Mouse (Mus musculus) C2C12 (cell line): Measurements from ENCODE around the gene Zc3h7b. TPM values are rescaled to one million over a fixed set of nuclear protein-coding genes. Genes with fewer than 3 reads are reported as not detected.
"Not testable (repeated sequence)": the region's sequence is repeated elsewhere in the genome, so short reads cannot be mapped to it uniquely, and the experiment has no call there.

ENCODE experiments used
- H3K27me3 ChIP-seq: one replicate; pipeline ENCODE4 v1.6.1; 2011; ENCODE audit not compliant: control insufficient read depth, insufficient read depth, insufficient read length
- H3K36me3 ChIP-seq: one replicate; pipeline ENCODE4 v1.6.1; 2011; ENCODE audit not compliant: control insufficient read depth, insufficient read depth
- H3K4me3 ChIP-seq: one replicate; pipeline ENCODE4 v1.5.1; 2011; ENCODE audit warnings: mild to moderate bottlenecking, control low read depth; ENCODE audit not compliant: poor library complexity, insufficient read depth, severe bottlenecking
- H3K79me2 ChIP-seq: one replicate; pipeline ENCODE4 v1.6.1; 2011; ENCODE audit not compliant: control insufficient read depth, insufficient read depth
- H3K79me3 ChIP-seq: one replicate; pipeline ENCODE4 v1.6.1; 2011; ENCODE audit warnings: low read depth, control low read depth
- H3ac ChIP-seq: one replicate; pipeline ENCODE3; 2011; ENCODE audit warnings: low read depth; ENCODE audit not compliant: control insufficient read depth, insufficient read length
- CEBPB ChIP-seq: IDR thresholded peaks from one replicate; pipeline ENCODE4 v1.6.1; 2011; ENCODE audit warnings: low read depth, mild to moderate bottlenecking, control low read depth, moderate library complexity
- CTCF ChIP-seq: IDR thresholded peaks from one replicate; pipeline ENCODE4 v1.5.1; 2011; ENCODE audit not compliant: control insufficient read depth, insufficient read depth, insufficient read length
- FOSL1 ChIP-seq: IDR thresholded peaks from one replicate; pipeline ENCODE4 v1.8.0; 2011; ENCODE audit warnings: mild to moderate bottlenecking, low read length; ENCODE audit not compliant: poor library complexity, insufficient read depth, severe bottlenecking
- MAX ChIP-seq: IDR thresholded peaks from one replicate; pipeline ENCODE4 v1.6.1; 2011; ENCODE audit warnings: mild to moderate bottlenecking, control low read depth
- MYOD1 ChIP-seq: IDR thresholded peaks from one replicate; pipeline ENCODE4 v1.6.1; 2011; ENCODE audit warnings: low read depth; ENCODE audit not compliant: control insufficient read depth, insufficient read length
- MYOG ChIP-seq: IDR thresholded peaks from one replicate; pipeline ENCODE4 v1.6.1; 2011; ENCODE audit not compliant: control insufficient read depth, insufficient read length; ENCODE audit errors: extremely low read depth
- USF1 ChIP-seq: IDR thresholded peaks from one replicate; pipeline ENCODE4 v1.6.1; 2011; ENCODE audit warnings: low read depth, mild to moderate bottlenecking, control low read depth, moderate library complexity
- long read RNA-seq, 2 experiments: library from polyadenylated mRNA; unstranded; transcript quantifications; one replicate each; pipeline ENCODE4 v2.0.0; 2019 to 2020
- polyA plus RNA-seq: library from polyadenylated mRNA; unstranded; fragments of >200 nt; fragmentation: generic; extraction: Trizol; gene quantifications from one replicate; pipeline ENCODE4 v1.2.1, GENCODE M21; 2012; ENCODE audit warnings: missing spikeins

Zc3h7b gene
- polyA plus RNA-seq = 46.9 TPM
- long read RNA-seq, experiment 1, partial matches to known transcripts = 0 of 4 reads
- long read RNA-seq, experiment 1, other reads (novel, unspliced or antisense) = 4 of 4 reads
- long read RNA-seq, experiment 2, full-length matches to known transcripts = 2 of 16 reads
- long read RNA-seq, experiment 2, partial matches to known transcripts = 3 of 16 reads
- long read RNA-seq, experiment 2, other reads (novel, unspliced or antisense) = 11 of 16 reads

DNA sequence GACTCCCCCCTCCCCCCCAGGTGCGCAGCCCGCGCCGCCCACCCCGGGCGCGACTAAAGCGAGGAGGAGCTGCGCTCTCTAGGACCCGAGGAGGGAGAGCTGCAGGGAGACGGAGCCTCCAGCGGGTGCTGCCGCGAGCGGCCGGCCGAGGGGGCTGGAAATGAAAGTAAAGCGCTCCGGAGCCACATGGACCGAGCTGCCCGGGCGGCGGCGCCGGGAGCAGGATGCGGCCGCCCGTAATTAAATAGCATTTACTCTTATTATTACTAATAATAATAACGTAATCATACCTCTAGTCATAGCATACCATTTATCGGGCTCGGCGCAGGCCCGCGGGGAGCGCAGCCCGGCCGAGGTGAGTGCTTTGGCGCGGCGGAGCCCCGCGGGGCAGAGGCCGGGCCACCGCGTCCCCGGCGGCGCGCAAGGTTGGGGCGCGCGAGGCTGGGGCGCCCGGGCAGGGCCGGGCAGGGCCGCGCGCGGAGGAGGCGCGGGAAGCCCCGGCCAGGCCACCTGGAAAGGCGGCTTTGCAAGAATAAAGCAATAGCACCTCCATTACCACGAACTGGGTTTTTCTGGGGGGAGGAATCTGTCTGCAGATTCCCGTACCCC, at the start of gene Zc3h7b, which contains the start of gene Rangap1:
Gene Zc3h7b, plus strand, starts transcription at position 66 of the 609 bp plus-strand sequence.
Gene Rangap1, minus strand, starts transcription at position 539 of the 609 bp plus-strand sequence.
- Histone ChIP-seq H3K4me3 (peak within 1 kb of the TSS; percentile 97), H3K36me3 (no peaks in the 10 kb centered on the region), H3K27me3 (no peaks in the 10 kb centered on the region), H3K79me3 (peaks cover 23% of the 10 kb centered on the region), H3ac (peak within 1 kb of the TSS; percentile 85), H3K79me2 (peaks cover 53% of the 10 kb centered on the region)
- TF ChIP-seq MYOG (no peak), MAX (peak; percentile 78)

DNA sequence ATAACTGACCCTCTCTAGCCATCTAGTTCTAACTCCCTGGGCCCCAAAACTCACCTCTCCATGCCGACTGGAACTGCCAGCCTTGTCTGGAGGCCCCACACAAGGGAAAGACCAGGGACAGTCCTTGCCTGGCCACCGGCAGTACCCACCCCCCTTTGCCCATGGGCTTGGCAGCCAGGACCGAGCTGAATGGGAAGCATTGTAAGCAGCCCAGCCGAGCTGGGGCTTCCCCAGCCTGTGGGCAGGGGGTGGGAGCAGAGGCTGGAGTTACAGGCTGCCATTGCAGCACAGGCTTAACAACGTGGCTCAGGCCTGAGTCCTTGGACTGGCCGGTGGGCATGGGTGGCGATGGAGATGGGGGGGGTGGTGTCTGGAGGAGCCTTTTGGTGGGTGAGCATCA, 47.7 kb upstream of the Zc3h7b start, which contains the start of gene Chadl:
Gene Chadl, minus strand, starts transcription at position 113 of the 400 bp plus-strand sequence.
- H3K27me3 ChIP-seq = peaks cover 9% of the 10 kb centered on the region
- peaks cover 6% of the 10 kb centered on the region for H3K36me3 ChIP-seq
- no peak for TF ChIP-seq MAX
- TF ChIP-seq CTCF = no peak
- no peak for TF ChIP-seq MYOG
- TF ChIP-seq MYOD1 = no peak
- no peak for TF ChIP-seq USF1
- TF ChIP-seq CEBPB = no peak
- no peak for TF ChIP-seq FOSL1
- no peak within 1 kb of the TSS for H3K4me3 ChIP-seq
- no peak within 1 kb of the TSS for H3ac ChIP-seq
- no peaks in the 10 kb centered on the region for H3K79me2 ChIP-seq
- no peaks in the 10 kb centered on the region for H3K79me3 ChIP-seq

DNA sequence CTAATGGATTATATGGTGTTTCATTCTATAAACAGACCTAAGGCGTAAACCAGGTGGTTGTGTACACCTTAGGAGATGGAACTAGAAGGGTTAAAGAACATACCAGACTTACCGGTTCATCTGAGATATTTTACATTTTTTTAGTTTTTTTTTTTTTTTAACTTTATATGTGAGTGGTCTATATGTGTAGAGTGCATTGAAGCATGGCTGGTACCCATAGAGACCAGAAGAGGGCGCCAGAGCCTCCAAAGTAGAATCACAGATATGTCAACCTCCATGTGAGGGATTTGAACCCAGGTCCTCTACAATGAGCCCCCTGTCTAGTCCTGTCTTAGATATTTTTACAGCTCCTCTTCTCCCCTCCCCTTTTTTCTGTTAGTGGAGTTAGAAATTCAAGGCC, 47.0 kb upstream of the Zc3h7b start:
- Histone ChIP-seq H3ac (no peak overlapping the region), H3K27me3 (peaks cover 7% of the 10 kb centered on the region), H3K79me3 (no peaks in the 10 kb centered on the region), H3K4me3 (no peak overlapping the region), H3K36me3 (peaks cover 13% of the 10 kb centered on the region), H3K79me2 (no peaks in the 10 kb centered on the region)
- peak; percentile 25 for TF ChIP-seq CTCF
- TF ChIP-seq CEBPB = no peak
- TF ChIP-seq USF1 = no peak

DNA sequence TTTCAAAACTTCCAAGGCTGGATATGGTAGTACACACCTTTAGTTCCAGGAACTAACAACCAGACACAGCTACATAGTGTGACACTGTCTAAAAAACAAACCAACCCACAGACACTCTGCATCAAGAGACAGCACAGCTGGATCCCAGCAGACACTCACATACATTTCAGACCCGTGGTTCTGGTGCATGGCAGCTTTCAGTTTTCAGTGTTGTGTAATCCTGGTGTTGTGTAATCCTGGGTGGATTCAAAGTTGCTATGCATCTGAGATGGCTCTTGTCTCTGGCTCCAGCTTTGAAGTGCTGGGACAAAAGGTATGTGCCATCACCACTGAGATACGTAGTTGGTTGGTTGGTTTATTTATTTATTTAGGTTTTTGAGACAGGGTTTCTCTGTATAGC, 46.3 kb upstream of the Zc3h7b start:
- Histone ChIP-seq H3K4me3 (no peak overlapping the region), H3K79me2 (no peaks in the 10 kb centered on the region)

DNA sequence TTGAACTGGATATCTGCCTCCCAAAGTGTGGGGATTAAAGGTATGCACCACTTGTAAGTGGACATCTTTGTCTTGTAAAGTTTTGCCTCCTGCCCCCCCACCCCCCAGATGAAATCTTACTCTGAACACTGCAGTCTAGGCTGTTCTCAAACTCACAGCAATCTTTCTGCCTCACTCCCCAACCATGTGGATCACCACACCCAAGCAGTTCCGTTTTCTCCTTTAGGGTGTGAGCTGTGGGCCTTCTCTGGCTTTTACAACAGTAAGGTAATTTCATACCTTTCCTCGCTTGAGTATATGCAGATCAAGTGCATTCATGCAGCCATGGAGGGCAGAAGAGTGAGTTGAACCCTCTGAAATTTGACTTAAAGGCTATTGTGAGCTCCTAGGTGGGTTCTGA, 44.7 kb upstream of the Zc3h7b start:
- H3K27me3 ChIP-seq = no peaks in the 10 kb centered on the region
- no peak overlapping the region for H3ac ChIP-seq
- no peak for TF ChIP-seq USF1
- no peak for TF ChIP-seq MYOD1
- no peak for TF ChIP-seq FOSL1
- TF ChIP-seq MYOG = no peak
- no peak for TF ChIP-seq CEBPB
- peaks cover 36% of the 10 kb centered on the region for H3K36me3 ChIP-seq
- H3K79me3 ChIP-seq = no peaks in the 10 kb centered on the region
- no peaks in the 10 kb centered on the region for H3K79me2 ChIP-seq
- H3K4me3 ChIP-seq = no peak overlapping the region

More for the DNA sequence above, 46.3 kb upstream of the Zc3h7b start:
- H3K27me3 ChIP-seq = peaks cover under 1% of the 10 kb centered on the region
- no peak overlapping the region for H3ac ChIP-seq
- H3K36me3 ChIP-seq = peaks cover 20% of the 10 kb centered on the region
- H3K79me3 ChIP-seq = no peaks in the 10 kb centered on the region
- no peak for TF ChIP-seq CTCF
- TF ChIP-seq CEBPB = peak; percentile 66
- TF ChIP-seq MYOD1 = no peak

DNA sequence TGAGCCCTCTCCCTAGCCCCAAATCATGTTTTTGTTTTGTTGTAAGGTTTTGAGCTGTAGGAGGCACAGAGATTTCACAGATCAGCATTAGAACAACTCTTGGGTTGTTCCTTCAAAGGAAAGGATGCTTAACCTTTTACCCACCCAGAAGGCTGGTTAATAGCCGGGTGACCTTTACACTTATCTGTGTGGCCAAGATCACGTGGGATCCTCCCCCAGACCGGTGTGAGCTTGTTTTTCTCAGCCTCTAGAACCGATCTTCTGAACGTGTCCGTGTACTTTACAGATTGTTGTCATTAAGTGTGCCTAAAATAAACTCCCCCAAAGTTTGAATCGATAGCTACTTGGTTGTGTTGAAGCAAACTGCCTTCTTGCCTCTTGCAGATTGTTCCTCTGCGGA, 44.3 kb upstream of the Zc3h7b start:
- TF ChIP-seq CTCF (no peak), MAX (no peak), USF1 (no peak)

DNA sequence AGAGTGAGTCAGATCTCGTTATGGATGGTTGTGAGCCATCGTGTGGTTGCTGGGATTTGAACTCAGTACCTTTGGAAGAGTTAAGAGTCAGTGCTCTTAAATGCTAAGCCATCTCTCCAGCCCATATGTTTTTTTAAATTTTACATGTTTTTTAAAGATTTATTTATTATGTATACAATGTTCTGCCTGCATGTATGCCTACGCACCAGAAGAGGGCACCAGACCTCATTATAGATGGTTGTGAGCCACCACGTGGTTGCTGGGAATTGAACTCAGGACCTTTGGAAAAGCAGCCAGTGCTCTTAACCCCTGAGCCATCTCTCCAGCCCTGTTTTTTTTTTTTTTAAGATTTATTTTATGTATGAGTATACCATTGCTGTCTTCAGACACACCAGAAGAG, 43.5 kb upstream of the Zc3h7b start:
- not testable (repeated sequence) for H3ac ChIP-seq, H3K27me3 ChIP-seq, H3K4me3 ChIP-seq, H3K79me2 ChIP-seq, H3K79me3 ChIP-seq
- H3K36me3 ChIP-seq = peaks cover 48% of the 10 kb centered on the region

More for the DNA sequence above, 44.3 kb upstream of the Zc3h7b start:
- H3K4me3 ChIP-seq = no peak overlapping the region
- no peaks in the 10 kb centered on the region for H3K79me2 ChIP-seq
- H3K79me3 ChIP-seq = no peaks in the 10 kb centered on the region
- no peak overlapping the region for H3ac ChIP-seq
- no peaks in the 10 kb centered on the region for H3K27me3 ChIP-seq
- H3K36me3 ChIP-seq = peaks cover 40% of the 10 kb centered on the region
